Mouse (Mus musculus) thymus, adult 2 months (tissue): ENCODE results near the gene Camkv. TPM values are rescaled to one million over a fixed set of nuclear protein-coding genes. Genes with fewer than 3 reads are reported as not detected.

Source experiments
- DNase-seq: peaks from one replicate; pipeline ENCODE4 v3.0.0; 2021
- H3K27ac ChIP-seq: fragments of 200-500 bp; 2 replicates; pipeline ENCODE4 v1.5.1; 2012; ENCODE audit warnings: low read length, control low read depth; ENCODE audit not compliant: control insufficient read depth, insufficient read depth
- H3K27me3 ChIP-seq: fragments of 200-500 bp; 2 replicates; pipeline ENCODE4 v1.6.1; 2012; ENCODE audit warnings: mild to moderate bottlenecking, low read length, moderate library complexity, mixed read lengths; ENCODE audit not compliant: control insufficient read depth, insufficient read depth
- H3K36me3 ChIP-seq: fragments of 200-500 bp; 2 replicates; pipeline ENCODE4 v1.6.1; 2012; ENCODE audit warnings: mild to moderate bottlenecking, low read length, moderate library complexity; ENCODE audit not compliant: control insufficient read depth, insufficient read depth
- H3K4me1 ChIP-seq: fragments of 200-500 bp; replicated peaks from 2 replicates; pipeline ENCODE4 v1.6.1; 2012; ENCODE audit warnings: low read length; ENCODE audit not compliant: control insufficient read depth, insufficient read depth
- H3K4me3 ChIP-seq: fragments of 200-500 bp; 2 replicates; pipeline ENCODE4 v1.5.1; 2012; ENCODE audit warnings: mild to moderate bottlenecking, low read length, control low read depth, moderate library complexity; ENCODE audit not compliant: control insufficient read depth, insufficient read depth
- CTCF ChIP-seq: fragments of 200-500 bp; IDR thresholded peaks from 2 replicates; pipeline ENCODE4 v1.5.1; 2012; ENCODE audit warnings: mild to moderate bottlenecking, control low read depth, low read length, moderate library complexity, borderline replicate concordance; ENCODE audit not compliant: control insufficient read depth, poor library complexity, insufficient read depth; ENCODE audit errors: extremely low read depth
- POLR2A ChIP-seq: fragments of 200-500 bp; IDR thresholded peaks from 2 replicates; pipeline ENCODE4 v1.6.1; 2012; ENCODE audit warnings: mild to moderate bottlenecking, low read length, control low read depth, moderate library complexity; ENCODE audit not compliant: control insufficient read depth, poor library complexity, insufficient read depth; ENCODE audit errors: extremely low read depth
- WGBS: fragments of 180-500 bp; shearing (Covaris S2); methylation state at CpG from one replicate; pipeline ENCODE4 v1.1.7; 2018; 5-methylcytosine and 5-hydroxymethylcytosine counted together
- polyA plus RNA-seq: library from polyadenylated mRNA; depleted of rRNA; stranded (reverse); fragments of >200 nt; gene quantifications from 2 replicates; pipeline ENCODE4 v1.2.3, GENCODE M21; 2012; rRNA removed

Gene Camkv
- polyA plus RNA-seq, 1 experiment, result 18.7 TPM

- 64% methylated on average over 3 of the region's 3 CpGs for WGBS
- H3K27ac ChIP-seq, result no peak overlapping the region
- peaks cover 31% of the 10 kb centered on the region for H3K4me1 ChIP-seq
- no peaks in the 10 kb centered on the region for H3K27me3 ChIP-seq
- H3K4me3 ChIP-seq, result no peak overlapping the region
- H3K36me3 ChIP-seq, result no peaks in the 10 kb centered on the region
- no peak for DNase-seq
- no peak for TF ChIP-seq CTCF
- no peak for TF ChIP-seq POLR2A
Observed at GRCm38 (mm10) chr9:107987950-107988349, 52.5 kb downstream of the Camkv start.

- Histone ChIP-seq H3K27ac (no peak within 1 kb of the TSS), H3K27me3 (no peaks in the 10 kb centered on the region), H3K4me1 (peaks cover 18% of the 10 kb centered on the region), H3K36me3 (no peaks in the 10 kb centered on the region), H3K4me3 (no peak within 1 kb of the TSS)
- no peak for DNase-seq
- 81% methylated on average over 2 of the region's 2 CpGs for WGBS
- TF ChIP-seq CTCF (no peak), POLR2A (no peak)
Observed at GRCm38 (mm10) chr9:107992197-107992596, 56.7 kb downstream of the Camkv start, which contains the start of gene Cdhr4. TSS of gene Cdhr4 (plus strand) at chr9:107992497.

- WGBS, result 9% methylated on average over 11 of the region's 11 CpGs
Observed at GRCm38 (mm10) chr9:107993013-107993412, 57.5 kb downstream of the Camkv start.

GRCm38 (mm10) chr9:107994464-107994863, 59.0 kb downstream of the Camkv start:
- H3K27me3 ChIP-seq, result no peaks in the 10 kb centered on the region
- 8% methylated on average over 2 of the region's 2 CpGs for WGBS
- TF ChIP-seq POLR2A (no peak), CTCF (no peak)
- no peak for DNase-seq
- H3K36me3 ChIP-seq, result no peaks in the 10 kb centered on the region
- H3K4me3 ChIP-seq, result no peak overlapping the region
- H3K27ac ChIP-seq, result no peak overlapping the region
- peaks cover 18% of the 10 kb centered on the region for H3K4me1 ChIP-seq

More at GRCm38 (mm10) chr9:107993013-107993412, 57.5 kb downstream of the Camkv start:
- Histone ChIP-seq H3K27me3 (no peaks in the 10 kb centered on the region), H3K36me3 (no peaks in the 10 kb centered on the region), H3K4me3 (no peak overlapping the region), H3K27ac (no peak overlapping the region), H3K4me1 (peaks cover 18% of the 10 kb centered on the region)
- TF ChIP-seq POLR2A, result no peak
- TF ChIP-seq CTCF, result no peak
- DNase-seq, result peak; percentile 41

DNA sequence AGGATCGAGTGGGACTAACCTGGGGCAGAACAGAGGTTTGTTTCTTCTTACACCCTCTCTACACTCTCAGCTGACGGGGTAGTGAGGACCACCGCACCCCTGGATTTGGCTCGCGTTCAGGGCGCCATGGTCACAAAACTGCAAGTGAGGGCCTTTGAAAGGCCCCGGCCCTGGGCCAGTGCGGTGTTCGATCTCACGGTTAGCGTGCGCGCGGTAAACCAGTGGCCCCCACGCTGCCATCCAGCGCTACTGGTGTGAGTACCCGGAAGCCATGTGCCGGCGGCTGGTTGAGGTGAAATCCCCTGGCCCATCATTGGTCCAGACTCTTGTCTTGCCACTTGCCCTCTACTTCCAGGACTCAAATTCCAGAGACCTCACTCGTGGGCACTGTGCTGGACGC, 60.0 kb downstream of the Camkv start:
- Histone ChIP-seq H3K27ac (no peak overlapping the region), H3K27me3 (no peaks in the 10 kb centered on the region), H3K4me1 (peaks cover 18% of the 10 kb centered on the region), H3K4me3 (no peak overlapping the region), H3K36me3 (no peaks in the 10 kb centered on the region)
- no peak for DNase-seq
- TF ChIP-seq POLR2A (no peak), CTCF (no peak)
- 98% methylated on average over 21 of the region's 21 CpGs for WGBS

DNA sequence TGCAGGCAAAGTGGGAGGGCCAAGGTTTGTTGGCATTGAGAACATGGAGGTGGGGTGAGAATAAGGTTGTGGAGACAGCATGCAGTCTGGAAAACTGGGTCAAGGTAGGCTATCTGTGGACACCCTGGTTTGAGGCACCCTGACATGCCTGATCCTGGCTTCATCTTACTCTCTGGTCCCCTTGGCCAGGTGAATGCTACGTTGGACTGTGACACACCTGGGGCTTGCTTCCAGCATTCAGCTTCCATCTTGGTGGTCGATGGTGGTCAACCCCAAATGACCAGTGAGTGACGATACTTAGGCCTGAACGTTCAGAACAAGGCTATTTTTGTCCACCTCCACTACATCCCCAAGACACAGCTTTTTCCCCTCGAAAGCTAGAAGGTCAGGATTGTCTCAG, 60.6 kb downstream of the Camkv start, which contains the start of gene Gm20662:
Gene Gm20662 (plus strand): TSS at position 301 of the 400 bp plus-strand sequence.
- no peaks in the 10 kb centered on the region for H3K36me3 ChIP-seq
- H3K27ac ChIP-seq, result no peak within 1 kb of the TSS
- H3K4me1 ChIP-seq, result peaks cover 18% of the 10 kb centered on the region
- 97% methylated on average over 5 of the region's 5 CpGs for WGBS
- H3K27me3 ChIP-seq, result no peaks in the 10 kb centered on the region
- H3K4me3 ChIP-seq, result no peak within 1 kb of the TSS
- DNase-seq, result no peak
- TF ChIP-seq CTCF (no peak), POLR2A (no peak)

Other genes with a start within 250 kb of the Camkv start
- gene Sema3f, start 225.2 kb upstream of the Camkv start, polyA plus RNA-seq, result 35.5 and 41.3 TPM in 2 replicates
- gene Rbm5, start 164.7 kb upstream of the Camkv start, polyA plus RNA-seq, result 176 and 197 TPM in 2 replicates
- gene Rbm6, start 62.4 kb upstream of the Camkv start, polyA plus RNA-seq, result 29.0 and 32.1 TPM in 2 replicates
- gene Mon1a, start 47.5 kb upstream of the Camkv start, polyA plus RNA-seq, result 57.0 and 62.7 TPM in 2 replicates
- gene Mst1r, start 28.8 kb upstream of the Camkv start, polyA plus RNA-seq, result 8.5 and 13.0 TPM in 2 replicates
- gene Actl11, start 7.2 kb upstream of the Camkv start, polyA plus RNA-seq, result 0.11 TPM in 1 of 2 replicates, not detected in the other
- gene Traip, start 14.5 kb downstream of the Camkv start, polyA plus RNA-seq, result 9.2 and 15.7 TPM in 2 replicates
- 208 and 267 TPM in 2 replicates for gene Uba7, start 39.8 kb downstream of the Camkv start, polyA plus RNA-seq
- gene Gm20661, start 47.4 kb downstream of the Camkv start, polyA plus RNA-seq, result 0.58 and 0.93 TPM in 2 replicates
- 10.5 and 14.8 TPM in 2 replicates for gene Inka1, start 50.2 kb downstream of the Camkv start, polyA plus RNA-seq
- 5.1 and 7.3 TPM in 2 replicates for gene Cdhr4, start 56.8 kb downstream of the Camkv start, polyA plus RNA-seq
- gene Gm20662, start 60.7 kb downstream of the Camkv start, polyA plus RNA-seq, result 0.60 and 3.2 TPM in 2 replicates
- 197 and 254 TPM in 2 replicates for gene Ip6k1, start 66.8 kb downstream of the Camkv start, polyA plus RNA-seq
- 18.0 and 20.9 TPM in 2 replicates for gene Gmppb, start 113.6 kb downstream of the Camkv start, polyA plus RNA-seq
- 4.5 and 4.8 TPM in 2 replicates for gene Amigo3, start 117.5 kb downstream of the Camkv start, polyA plus RNA-seq
- 3.3 and 3.5 TPM in 2 replicates for gene Mst1, start 144.8 kb downstream of the Camkv start, polyA plus RNA-seq
- gene Rnf123, start 147.7 kb downstream of the Camkv start, polyA plus RNA-seq, result 221 and 246 TPM in 2 replicates
- gene Apeh, start 158.9 kb downstream of the Camkv start, polyA plus RNA-seq, result 131 and 163 TPM in 2 replicates